Mouse (Mus musculus): Measurements from ENCODE around the gene Spint3.
A peak's percentile ranks its signal among the peaks of the same experiment; 100 is the strongest.
"Not testable (repeated sequence)": the region's sequence is repeated elsewhere in the genome, so short reads cannot be mapped to it uniquely, and the experiment has no call there.

The Spint3 gene

DNA sequence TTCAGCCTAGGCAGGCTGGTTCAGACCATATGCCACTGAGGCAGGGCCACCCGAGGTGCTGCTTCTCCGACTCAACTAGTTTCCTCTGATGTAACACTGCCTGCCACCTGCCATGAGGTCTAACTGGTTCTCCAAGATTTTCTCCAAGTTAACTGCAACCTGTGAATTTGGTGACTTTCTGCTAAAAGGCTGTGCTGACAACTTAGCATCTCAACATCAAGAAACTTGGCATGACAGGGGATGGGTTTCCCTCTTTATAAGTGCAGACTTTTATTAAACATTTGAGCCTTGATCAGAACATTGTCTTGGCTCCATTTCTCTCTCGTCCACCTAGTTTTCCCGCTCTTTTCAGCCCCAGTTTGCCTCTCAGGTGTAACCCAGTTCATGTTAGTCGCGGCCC, at the start of gene Spint3:
Gene Spint3, minus strand, starts transcription at position 101 of the 400 bp plus-strand sequence.
- not testable (repeated sequence) for DNase-seq

DNA sequence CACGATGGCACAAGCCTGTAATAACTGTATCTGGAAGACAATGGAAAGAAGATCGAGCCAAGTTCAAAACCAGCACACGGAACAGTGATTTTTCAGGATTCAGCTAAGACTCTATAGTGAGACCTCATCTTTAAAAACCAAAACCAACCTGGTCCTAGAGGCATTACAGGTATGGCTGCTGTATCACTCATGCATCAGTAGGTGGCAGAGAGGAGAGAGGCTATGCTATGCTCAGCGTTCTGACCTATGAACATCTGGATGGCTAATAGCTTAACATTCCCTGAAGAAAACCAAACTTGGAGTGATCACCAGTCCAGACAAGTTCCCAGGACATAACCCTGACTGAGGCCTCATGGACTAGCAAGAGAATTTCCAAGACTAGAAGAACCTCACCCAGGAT, 48.5 kb upstream of the Spint3 start:
- no peak for DNase-seq

DNA sequence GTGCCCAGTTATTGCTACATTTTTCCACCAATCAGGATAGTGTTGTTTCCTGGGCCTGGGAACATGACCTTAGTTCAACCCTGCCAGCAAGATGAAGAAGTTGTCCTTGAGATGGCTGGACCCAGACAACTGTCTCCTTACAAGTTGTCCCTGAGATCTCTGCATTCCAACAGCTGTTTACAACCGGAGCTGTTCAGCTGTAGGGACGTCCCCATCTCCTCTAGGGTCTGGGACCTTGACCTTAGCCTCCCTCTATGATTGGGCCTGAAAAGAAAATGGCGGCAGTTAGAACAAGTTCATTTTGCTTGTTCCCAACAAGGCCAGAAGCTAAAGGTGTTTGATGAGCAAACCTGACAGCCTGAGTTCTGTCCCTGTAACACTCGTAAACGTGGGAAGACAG, 45.8 kb upstream of the Spint3 start:
- DNase-seq: no peak

DNA sequence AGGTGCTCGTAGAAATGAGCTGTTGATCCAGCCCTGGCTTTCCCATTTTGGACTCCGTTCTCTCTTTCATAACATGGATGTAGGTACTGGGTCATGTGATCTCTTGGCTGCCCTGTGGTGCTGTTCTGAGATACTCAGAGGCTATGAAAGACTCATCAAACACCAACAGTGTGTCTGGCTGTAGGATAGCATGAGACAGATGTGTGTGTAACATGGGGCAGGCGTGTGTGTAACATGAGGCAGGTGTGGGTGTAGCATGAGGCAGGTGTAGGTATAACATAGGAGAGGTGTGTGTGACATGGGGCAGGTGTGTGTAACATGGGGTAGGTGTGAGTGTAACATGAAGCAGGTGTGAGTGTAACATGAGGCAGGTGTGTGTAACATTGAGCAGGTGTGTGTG, 42.1 kb upstream of the Spint3 start:
- DNase-seq: no peak

DNA sequence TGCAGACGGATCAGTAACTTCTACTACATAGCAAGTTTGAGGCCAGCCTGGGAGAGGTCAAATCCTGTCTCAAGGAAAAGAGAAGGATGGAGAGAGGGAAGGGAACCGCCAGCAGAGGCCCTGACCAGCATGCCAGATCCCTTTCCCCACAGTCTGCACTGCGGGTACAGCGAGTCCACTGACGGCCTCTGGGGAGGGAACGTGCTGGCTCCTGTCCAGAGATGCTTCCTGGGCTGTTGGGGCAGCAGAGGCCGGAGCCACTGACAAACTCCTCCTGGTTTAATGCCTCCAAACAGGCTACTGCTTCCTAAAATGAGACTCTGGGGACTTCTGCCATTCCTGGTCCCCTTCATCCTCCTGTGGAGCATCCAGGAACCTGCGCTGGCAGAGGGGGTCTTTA, 40.2 kb upstream of the Spint3 start, which contains the start of the genes Wfdc6b and Wfdc8:
Gene Wfdc6b, plus strand, starts transcription at position 52 of the 400 bp plus-strand sequence.
Gene Wfdc8, minus strand, starts transcription at position 156 of the 400 bp plus-strand sequence.
- DNase-seq: not testable (repeated sequence)

DNA sequence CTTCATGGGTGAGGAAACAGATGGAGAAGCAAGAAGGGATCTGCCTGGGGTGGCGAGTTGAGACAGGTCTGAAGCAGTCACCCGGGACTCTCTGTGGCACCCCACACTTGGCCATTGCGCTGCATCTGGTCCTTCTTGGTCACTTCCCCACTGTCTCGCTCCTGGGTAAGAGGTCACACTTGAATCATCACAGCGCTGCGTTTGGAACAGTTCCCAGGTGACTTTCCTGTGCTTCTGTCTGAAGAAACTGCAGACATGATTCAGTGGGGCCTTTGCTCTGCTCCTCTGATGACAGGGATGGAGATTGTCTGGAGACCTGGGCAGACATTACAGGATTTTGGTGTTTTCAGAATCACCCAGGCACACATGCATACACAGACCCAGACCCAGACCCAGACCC, 35.5 kb upstream of the Spint3 start:
- DNase-seq: no peak

DNA sequence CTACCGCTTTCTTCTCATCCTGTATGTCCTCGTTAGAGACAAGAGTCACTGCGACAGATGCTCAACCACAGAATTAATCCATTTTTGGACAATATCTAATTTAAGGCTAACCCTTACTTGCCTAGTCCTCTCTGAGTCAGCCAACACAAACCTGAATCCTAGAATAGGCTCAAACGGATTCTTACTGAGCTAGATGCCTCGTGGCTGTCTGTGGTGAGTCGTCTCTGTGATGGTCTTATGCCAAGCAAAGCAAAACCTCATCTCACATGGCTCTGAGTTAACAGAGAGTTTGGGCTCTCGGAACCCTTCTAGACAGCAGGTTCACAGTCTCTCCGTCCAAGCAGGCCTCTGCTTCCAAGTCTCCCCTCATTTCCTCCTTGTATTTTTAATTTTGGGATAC, 31.2 kb upstream of the Spint3 start:
- DNase-seq: peak; percentile 8

DNA sequence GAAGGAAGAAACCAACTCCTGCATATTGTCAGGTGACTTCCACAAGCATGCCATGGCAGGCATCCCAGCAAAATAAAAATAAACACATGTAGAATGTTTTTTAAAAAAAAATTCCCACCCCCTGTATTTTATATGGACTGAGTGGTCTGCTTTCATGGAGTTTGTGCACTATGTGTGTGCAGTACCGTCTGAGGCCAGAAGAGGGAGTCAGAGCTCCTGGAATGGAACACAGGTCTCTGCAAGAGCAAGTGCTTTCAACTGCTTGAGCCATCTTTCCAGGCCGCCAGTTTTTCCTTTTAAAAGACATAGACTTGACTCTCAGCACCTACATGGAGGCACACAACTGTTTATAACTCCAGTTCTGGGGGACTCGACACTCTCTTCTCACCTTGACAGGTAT, 30.2 kb upstream of the Spint3 start:
- DNase-seq: no peak

DNA sequence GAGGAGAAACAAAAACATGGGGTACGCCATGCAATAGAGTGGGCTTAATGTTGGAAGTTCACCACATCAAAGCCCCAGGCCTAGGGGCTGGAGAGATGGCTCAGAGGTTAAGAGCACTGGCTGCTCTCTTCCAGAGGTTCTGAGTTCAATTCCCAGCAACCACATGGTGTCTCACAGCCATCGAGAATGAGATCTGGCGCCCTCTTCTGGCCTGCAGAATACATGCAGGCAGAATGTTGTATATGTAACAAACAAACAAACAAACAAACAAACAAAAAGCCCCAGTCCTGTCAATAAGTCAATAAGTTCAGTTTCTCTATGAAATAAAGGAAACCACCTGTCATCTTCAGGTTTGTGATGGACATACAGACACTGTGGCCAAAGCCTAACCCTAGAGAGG, 26.9 kb upstream of the Spint3 start:
- DNase-seq: no peak

DNA sequence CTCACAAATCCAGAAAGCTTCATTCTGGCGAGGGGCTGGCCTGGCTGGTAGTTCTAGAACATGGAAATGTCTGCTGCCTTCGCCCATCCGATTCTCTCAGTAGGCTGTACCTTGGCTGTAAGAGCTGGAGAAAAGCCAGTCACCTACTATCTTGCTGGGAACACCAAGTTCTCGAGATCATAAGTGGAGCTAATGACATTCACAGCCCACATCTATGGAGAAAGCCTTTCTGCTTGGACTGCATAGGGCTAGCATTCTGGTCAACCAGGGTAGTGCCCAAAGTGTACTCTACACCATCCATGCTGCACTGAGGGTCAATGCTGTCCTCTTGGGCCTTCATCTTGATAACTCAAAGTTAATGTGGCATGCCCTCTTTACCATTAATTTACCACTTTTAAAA, 20.2 kb upstream of the Spint3 start, which contains the start of gene Eppin:
Gene Eppin, minus strand, starts transcription at position 101 of the 400 bp plus-strand sequence.
- no peak for DNase-seq

DNA sequence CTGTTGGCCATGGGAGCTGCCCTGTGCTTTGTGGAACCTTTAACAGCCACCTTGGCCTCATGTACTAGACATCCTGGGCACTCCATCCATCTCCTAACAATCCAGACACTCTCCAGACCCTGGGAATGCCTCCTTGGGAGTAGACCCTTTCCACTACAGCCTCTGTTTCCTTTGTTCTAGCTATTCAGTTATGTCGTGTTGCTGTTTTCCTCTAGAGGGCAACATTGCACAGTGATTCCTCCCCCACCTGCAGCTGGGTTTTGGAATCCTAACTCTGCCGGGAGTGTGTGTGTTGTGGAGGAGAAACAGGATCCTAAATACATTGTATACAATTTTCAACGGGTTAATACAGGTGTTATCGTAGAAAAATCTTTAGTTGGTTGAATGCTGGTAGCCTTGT, 18.8 kb upstream of the Spint3 start:
- peak; percentile 13 for DNase-seq

DNA sequence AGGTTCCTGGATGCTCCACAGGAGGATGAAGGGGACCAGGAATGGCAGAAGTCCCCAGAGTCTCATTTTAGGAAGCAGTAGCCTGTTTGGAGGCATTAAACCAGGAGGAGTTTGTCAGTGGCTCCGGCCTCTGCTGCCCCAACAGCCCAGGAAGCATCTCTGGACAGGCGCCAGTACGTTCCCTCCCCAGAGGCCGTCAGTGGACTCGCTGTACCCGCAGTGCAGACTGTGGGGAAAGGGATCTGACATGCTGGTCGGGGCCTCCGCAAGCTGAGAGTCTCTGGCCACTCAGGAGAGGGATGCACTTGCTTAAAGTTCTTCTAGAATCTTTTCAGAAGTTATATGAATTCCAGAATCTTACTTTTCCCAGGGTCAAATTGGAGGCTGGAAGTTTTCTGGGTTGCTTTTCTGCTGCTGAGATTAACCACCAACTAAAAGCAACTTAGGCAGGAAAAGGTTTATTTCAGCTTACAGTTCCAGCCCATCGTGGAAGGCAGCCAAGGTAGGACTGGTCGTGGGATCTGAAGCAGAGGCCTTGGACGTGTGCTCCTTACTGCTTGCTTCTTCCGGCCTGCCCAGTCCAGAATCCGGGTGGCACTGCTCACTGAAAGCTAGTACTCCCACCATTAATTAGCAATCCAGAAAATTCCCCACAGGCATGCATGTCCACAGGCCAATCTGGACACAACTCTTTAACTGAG, 11.9 kb upstream of the Spint3 start, which contains the start of gene Wfdc6a:
Gene Wfdc6a, minus strand, starts transcription at position 423 of the 701 bp plus-strand sequence.
- DNase-seq: not testable (repeated sequence)

DNA sequence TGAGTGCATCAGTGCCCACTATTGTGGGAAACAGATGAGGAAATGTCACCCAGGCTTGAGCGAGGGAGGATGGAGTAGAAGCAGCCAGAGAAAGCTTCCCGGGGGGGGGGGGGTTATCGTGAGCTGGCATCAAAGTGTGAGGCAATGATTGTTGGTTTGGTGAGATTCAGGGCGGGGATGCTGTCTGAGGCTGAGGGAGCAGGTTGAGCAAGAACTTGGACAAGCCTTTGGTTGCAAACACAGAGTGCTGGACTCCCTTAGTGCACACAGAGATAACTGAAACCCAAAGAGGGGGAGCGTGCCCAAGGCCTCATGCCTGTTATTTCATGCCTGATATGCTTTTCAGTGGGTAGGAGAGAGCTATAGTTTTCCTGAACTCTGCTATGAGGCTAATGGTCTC, 5.8 kb downstream of the Spint3 start:
- DNase-seq: no peak

DNA sequence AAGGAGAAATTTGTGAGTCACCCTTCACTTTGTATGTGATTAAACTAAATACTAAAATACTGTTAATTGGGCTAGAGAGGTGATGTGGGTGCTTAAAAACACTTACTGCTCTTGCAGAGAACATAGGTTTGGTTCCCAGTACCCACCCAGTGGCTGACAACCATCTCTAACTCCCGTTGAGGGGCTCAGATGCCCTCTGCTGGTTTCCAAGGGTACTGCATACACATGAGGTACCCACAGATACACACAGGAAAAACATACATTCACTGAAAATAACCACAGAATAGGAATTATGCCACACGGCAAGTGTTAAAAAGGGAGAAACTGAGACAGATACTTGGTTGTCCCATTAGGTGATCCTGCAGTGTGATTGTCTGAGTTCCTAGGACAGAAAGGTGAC, 6.3 kb downstream of the Spint3 start:
- no peak for DNase-seq

DNA sequence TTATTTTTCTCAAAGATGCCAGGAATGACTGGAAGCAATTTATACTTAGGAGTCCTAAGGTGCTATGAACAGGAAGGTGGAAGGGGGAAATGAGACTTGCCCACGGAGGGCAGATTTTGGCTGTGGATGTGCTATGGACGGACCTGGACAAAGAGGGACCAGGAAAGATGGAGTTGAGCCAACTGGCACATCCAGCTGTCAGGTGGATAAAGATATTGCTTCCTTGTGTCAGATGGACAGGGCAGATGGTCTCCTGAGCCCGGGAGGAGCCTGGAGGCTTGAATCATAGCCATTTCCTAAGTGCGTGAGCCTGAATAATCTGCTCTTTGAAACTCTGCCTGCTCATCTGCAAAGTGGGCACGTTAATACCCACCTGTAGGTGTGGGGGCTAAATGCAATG, 8.9 kb downstream of the Spint3 start:
- DNase-seq: no peak

DNA sequence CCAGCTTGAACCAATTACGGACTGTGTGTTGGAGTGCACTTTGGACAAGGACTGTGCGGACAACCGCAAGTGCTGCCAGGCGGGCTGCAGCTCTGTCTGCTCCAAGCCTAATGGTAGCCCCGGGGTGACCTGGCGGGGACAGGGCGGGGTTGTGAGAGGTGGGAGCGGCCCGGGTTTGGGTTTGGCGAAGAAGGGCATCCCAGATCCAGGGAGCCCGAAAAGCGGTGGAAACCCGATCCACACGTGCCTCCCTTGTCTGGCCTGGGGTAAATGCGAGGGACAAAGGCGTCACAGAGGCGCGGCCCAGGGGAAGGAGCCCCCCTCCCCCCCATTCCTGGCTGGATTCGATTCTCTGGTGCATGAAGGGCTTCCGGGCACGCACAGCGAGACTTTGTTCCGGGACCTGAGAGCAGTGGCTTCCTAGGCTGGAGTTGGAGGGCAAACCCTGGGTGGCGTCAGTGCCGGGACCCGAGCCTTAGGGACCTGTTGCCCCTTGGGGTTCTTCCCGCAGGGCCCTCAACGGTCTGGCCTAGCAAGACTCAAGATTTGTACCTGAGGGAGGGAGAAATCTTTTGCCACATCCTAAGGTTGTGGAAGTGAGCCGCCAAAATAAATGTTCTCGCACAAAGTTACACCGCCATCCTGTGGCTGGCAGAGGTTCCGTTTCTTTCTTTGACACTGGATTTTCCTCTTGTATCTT, 9.8 kb downstream of the Spint3 start:
- DNase-seq: peak; percentile 35

DNA sequence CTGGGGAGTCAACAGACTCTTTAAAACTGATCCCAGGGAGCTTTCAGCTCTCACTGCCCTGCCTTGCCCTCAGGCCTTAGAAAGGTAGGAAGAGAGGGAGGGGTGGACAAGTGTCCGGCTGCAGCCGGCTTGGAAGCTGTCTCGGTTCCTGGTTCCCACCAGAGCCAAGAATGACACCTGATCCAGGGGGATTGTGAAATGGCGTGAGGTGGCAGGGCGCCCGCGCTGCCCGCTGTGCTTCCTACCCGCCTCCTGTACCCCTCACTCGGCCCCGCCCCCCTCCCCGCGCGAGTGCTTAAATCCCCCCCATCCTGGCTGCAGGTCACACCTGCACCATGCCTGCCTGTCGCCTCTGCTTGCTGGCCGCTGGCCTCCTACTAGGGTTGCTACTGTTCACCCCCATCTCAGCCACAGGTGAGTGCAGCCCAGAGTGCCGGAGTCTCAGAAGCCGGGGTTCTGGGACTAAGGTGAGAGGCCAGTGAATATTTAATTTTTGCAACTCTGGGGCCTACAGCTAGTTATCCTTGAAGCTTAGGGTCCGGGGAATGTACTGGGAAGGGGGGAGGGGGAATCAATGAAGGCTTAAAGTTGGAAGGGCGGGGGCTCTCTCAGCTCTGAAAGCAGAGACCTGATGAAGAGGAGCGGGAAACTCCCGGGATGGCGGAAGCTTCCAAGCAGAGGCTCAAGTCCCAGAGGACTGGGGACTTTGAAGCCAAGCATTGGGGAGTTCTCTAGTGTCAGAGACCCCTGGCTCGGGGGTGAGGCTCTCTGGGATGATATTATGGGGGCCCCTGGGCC, 10.7 kb downstream of the Spint3 start, which contains the start of gene Wfdc2:
Gene Wfdc2, plus strand, starts transcription at position 23 of the 798 bp plus-strand sequence.
- no peak for DNase-seq

DNA sequence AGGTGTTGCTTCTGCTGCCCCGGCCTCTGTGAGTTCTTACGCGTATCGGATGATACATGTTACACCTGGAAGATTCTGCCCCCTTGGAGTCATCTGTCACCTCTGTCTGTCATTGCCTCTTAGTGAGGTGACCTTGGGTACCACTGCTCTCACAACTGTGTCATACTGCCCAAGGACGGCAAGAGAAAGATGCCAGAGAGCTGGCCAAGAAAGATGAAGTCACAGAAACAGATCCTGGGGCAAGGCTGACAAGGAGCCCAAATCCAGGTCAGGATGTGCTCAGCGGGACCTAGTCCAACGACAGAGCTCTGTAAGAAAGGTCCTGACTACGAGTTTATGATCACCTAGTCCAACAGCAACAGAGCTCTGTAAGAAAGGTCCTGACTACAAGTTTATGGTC, 13.2 kb downstream of the Spint3 start:
- DNase-seq: no peak

DNA sequence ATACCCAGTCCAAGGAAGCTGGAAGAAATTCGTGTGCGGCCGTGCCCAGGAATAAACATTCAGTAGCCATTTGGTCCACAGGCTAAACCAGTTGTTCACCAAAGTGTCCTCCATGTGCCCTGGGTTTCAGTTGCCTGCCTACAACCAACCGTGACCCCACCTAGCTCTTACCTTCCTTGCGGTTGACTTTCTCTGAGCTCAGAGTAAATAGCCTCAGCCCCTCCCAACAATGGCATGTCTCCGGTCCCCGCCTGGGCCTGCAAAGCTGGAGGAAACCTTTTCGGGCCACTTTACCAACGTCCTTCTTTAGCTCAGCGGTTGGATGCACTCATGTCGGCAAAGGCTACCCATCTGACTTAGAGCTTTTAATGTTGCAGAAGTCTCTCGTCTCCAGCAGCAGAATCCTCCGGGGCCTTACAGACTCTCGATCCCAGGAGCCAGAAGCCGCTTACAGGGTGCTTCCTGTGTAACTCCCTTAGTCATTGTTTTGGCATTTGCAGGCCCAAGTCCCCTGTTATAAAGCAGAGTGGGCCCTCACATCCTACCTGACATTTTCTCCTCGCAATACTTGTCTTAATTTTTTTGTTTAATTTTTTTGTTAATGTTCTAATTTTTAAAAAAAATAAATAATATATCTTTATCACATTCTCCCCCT, 14.1 kb downstream of the Spint3 start:
- DNase-seq: no peak

DNA sequence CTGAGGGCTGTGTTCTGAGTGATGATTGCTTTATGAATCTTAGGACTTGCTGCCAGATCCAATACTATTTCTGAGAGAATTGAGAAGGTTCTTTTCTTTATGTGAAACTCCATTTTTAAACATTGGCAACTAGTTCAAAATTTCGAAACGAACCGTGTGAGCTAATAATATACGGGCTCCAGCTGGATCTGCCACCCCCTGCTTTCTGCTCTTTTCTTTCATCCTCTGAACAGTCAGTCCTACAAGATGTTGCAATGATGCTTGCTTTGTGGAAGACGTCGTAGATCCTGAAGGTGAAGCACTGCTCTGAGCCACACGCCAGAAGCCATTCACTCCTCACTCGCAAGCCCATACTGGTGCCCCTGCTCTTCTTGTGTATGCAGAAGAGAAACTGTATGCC, 14.8 kb downstream of the Spint3 start:
- DNase-seq: peak; percentile 43

DNA sequence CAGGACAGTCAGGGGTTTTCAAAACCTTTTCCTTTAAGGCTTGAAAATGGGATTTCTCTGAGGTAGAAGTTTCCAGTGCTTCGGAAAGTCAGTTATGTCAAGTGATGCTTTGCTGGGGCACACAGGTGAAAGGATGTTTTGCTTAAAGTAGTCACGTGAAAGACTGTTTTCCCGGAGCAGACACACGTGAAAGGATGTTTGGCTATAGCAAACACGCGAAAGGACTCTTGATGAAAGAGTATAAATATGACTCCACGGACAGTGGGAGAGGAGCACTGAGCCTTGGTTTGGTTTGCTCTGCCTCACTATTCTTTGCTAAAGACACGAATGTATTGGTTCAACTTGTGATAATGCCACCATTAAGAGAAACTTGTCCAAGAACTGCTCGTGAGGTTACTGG, 21.8 kb downstream of the Spint3 start:
- no peak for DNase-seq

DNA sequence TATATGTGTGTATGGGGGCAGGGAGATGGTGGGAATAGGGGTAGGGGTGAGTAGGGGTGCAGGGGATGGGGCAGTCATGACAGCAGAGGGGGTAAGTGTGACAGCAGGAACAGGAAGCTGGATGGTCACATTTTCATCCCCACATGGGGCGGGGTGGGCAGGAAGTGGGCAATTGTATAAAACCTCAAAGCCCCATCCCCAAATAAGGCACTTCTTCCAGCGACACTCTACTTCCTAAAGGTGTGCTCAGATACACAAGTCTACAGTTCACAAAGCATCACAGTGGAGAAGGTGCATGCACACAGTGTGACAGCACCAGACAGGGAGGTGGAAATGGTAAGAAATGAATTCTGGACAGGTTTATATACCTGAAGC, 22.4 kb downstream of the Spint3 start:
- DNase-seq: no peak
